Mouse (Mus musculus) testis, adult 2 months (tissue): ENCODE results near the gene Creb3l4. TPM values are rescaled to one million over a fixed set of nuclear protein-coding genes. Genes with fewer than 3 reads are reported as not detected.
"Not testable (repeated sequence)": the region's sequence is repeated elsewhere in the genome, so short reads cannot be mapped to it uniquely, and the experiment has no call there.

Experiments used
- H3K27ac ChIP-seq: fragments of 200-500 bp; 2 replicates; pipeline ENCODE4 v1.5.1; 2012; ENCODE audit warnings: low read depth, low read length; ENCODE audit not compliant: control insufficient read depth, insufficient read depth
- H3K27me3 ChIP-seq: fragments of 200-500 bp; 2 replicates; pipeline ENCODE4 v1.6.1; 2012; ENCODE audit warnings: mild to moderate bottlenecking, low read length, moderate library complexity; ENCODE audit not compliant: control insufficient read depth, insufficient read depth
- H3K36me3 ChIP-seq: fragments of 200-500 bp; 2 replicates; pipeline ENCODE4 v1.6.1; 2012; ENCODE audit warnings: mild to moderate bottlenecking, low read length; ENCODE audit not compliant: control insufficient read depth, insufficient read depth
- H3K4me1 ChIP-seq: fragments of 200-500 bp; 2 replicates; pipeline ENCODE4 v1.6.1; 2012; ENCODE audit warnings: low read length; ENCODE audit not compliant: control insufficient read depth, insufficient read depth
- H3K4me3 ChIP-seq: fragments of 200-500 bp; 2 replicates; pipeline ENCODE4 v1.5.1; 2012; ENCODE audit warnings: low read depth, mild to moderate bottlenecking, low read length, moderate library complexity, mixed read lengths; ENCODE audit not compliant: control insufficient read depth
- CTCF ChIP-seq: fragments of 200-500 bp; IDR thresholded peaks from 2 replicates; pipeline ENCODE4 v1.5.1; 2012; ENCODE audit warnings: low read depth, mild to moderate bottlenecking, inconsistent platforms, low read length, moderate library complexity; ENCODE audit not compliant: control insufficient read depth, insufficient read depth, insufficient replicate concordance
- POLR2A ChIP-seq: fragments of 200-500 bp; IDR thresholded peaks from 2 replicates; pipeline ENCODE4 v1.6.1; 2012; ENCODE audit warnings: low read depth, mild to moderate bottlenecking, inconsistent platforms, low read length, moderate library complexity; ENCODE audit not compliant: control insufficient read depth
- polyA plus RNA-seq: library from polyadenylated mRNA; depleted of rRNA; stranded (reverse); fragments of >200 nt; gene quantifications from 2 replicates; pipeline ENCODE4 v1.2.3, GENCODE M21; 2012; rRNA removed

Creb3l4 gene
- polyA plus RNA-seq = 305 and 322 TPM in 2 replicates

GRCm38 (mm10) chr3:90242984-90243775, at the start of gene Creb3l4:
TSS of gene Creb3l4 (minus strand) at chr3:90243512.
- TF ChIP-seq POLR2A (no peak), CTCF (no peak)
- Histone ChIP-seq H3K36me3 (no peaks in the 10 kb centered on the region), H3K4me3 (peak within 1 kb of the TSS; percentile 93), H3K27ac (peak within 1 kb of the TSS; percentile 52), H3K27me3 (no peaks in the 10 kb centered on the region; the same call in 1 of the 2 replicates), H3K4me1 (peaks cover 7% of the 10 kb centered on the region)

- peak within 1 kb of the TSS; percentile 95 for H3K27ac ChIP-seq
- TF ChIP-seq CTCF = 0 out of 2 replicates have a peak, but pooled peaks have one; percentile 1
- peak; percentile 53; the same call in 1 of the 2 replicates for TF ChIP-seq POLR2A
- H3K27me3 ChIP-seq = no peaks in the 10 kb centered on the region
- H3K4me3 ChIP-seq = peak within 1 kb of the TSS; percentile 98
- H3K36me3 ChIP-seq = no peaks in the 10 kb centered on the region
- peaks cover 3% of the 10 kb centered on the region; the same call in 1 of the 2 replicates for H3K4me1 ChIP-seq
These were observed 49.3 kb upstream of the Creb3l4 start, which contains the start of gene Gatad2b for GRCm38 (mm10) chr3:90292345-90293275. TSS of gene Gatad2b (plus strand) at chr3:90293178.

- peak overlapping the region; percentile 93; the same call in 1 of the 2 replicates for H3K27ac ChIP-seq
- peaks cover 3% of the 10 kb centered on the region; the same call in 1 of the 2 replicates for H3K4me1 ChIP-seq
- no peaks in the 10 kb centered on the region for H3K36me3 ChIP-seq
- TF ChIP-seq CTCF = no peak
- no peak for TF ChIP-seq POLR2A
- H3K4me3 ChIP-seq = peak overlapping the region; percentile 95; the same call in 1 of the 2 replicates
- no peaks in the 10 kb centered on the region for H3K27me3 ChIP-seq
These were observed 48.7 kb upstream of the Creb3l4 start for GRCm38 (mm10) chr3:90291982-90292344.

GRCm38 (mm10) chr3:90290602-90291001, 47.3 kb upstream of the Creb3l4 start:
- no peaks in the 10 kb centered on the region for H3K27me3 ChIP-seq
- H3K4me3 ChIP-seq = no peak overlapping the region
- H3K36me3 ChIP-seq = no peaks in the 10 kb centered on the region
- peaks cover 3% of the 10 kb centered on the region; the same call in 1 of the 2 replicates for H3K4me1 ChIP-seq
- no peak for TF ChIP-seq POLR2A
- no peak for TF ChIP-seq CTCF
- no peak overlapping the region for H3K27ac ChIP-seq

GRCm38 (mm10) chr3:90289403-90289802, 46.1 kb upstream of the Creb3l4 start:
- not testable (repeated sequence) for H3K27me3 ChIP-seq

GRCm38 (mm10) chr3:90284150-90284549, 40.8 kb upstream of the Creb3l4 start:
- Histone ChIP-seq H3K27me3 (no peaks in the 10 kb centered on the region), H3K4me3 (no peak overlapping the region), H3K36me3 (no peaks in the 10 kb centered on the region), H3K27ac (no peak overlapping the region), H3K4me1 (no peaks in the 10 kb centered on the region)
- TF ChIP-seq POLR2A = no peak
- no peak for TF ChIP-seq CTCF

More at GRCm38 (mm10) chr3:90289403-90289802, 46.1 kb upstream of the Creb3l4 start:
- H3K4me1 ChIP-seq, H3K4me3 ChIP-seq, H3K36me3 ChIP-seq, H3K27ac ChIP-seq: not testable (repeated sequence)

- no peaks in the 10 kb centered on the region for H3K36me3 ChIP-seq
- TF ChIP-seq CTCF (no peak), POLR2A (no peak)
These were observed 37.4 kb upstream of the Creb3l4 start for GRCm38 (mm10) chr3:90280708-90281107.

More at GRCm38 (mm10) chr3:90280708-90281107, 37.4 kb upstream of the Creb3l4 start:
- Histone ChIP-seq H3K4me1 (peaks cover 3% of the 10 kb centered on the region), H3K27ac (no peak overlapping the region), H3K27me3 (no peaks in the 10 kb centered on the region), H3K4me3 (no peak overlapping the region)
